Mouse (Mus musculus): ENCODE measurements around the gene Scd2.

GRCm38 (mm10) chr19:44301671-44302305 is 8.3 kb downstream of the Scd2 start:
- 0 out of 2 replicates have a peak, but pooled peaks have one; percentile 12 for TF ChIP-seq CTCF (IDR thresholded peaks at IDR 0.05; ENCODE audit: low read depth)
- peak; percentile 85 for TF ChIP-seq EP300 (IDR thresholded peaks at IDR 0.05; ENCODE audit: low read depth)

Measured in liver, postnatal 0 days (tissue).